Mouse (Mus musculus) T-helper 2 cell (primary cell): ENCODE results near the gene C1qtnf3.

Source experiments
- in situ Hi-C: fragments of 300-600 bp; cut with MboI, MseI; formaldehyde crosslinking; loops from one replicate; pipeline ENCODE4 v1.15.1; 2025; ENCODE audit warnings: high pct_unique_total_duplicates

C1qtnf3 gene

DNA sequence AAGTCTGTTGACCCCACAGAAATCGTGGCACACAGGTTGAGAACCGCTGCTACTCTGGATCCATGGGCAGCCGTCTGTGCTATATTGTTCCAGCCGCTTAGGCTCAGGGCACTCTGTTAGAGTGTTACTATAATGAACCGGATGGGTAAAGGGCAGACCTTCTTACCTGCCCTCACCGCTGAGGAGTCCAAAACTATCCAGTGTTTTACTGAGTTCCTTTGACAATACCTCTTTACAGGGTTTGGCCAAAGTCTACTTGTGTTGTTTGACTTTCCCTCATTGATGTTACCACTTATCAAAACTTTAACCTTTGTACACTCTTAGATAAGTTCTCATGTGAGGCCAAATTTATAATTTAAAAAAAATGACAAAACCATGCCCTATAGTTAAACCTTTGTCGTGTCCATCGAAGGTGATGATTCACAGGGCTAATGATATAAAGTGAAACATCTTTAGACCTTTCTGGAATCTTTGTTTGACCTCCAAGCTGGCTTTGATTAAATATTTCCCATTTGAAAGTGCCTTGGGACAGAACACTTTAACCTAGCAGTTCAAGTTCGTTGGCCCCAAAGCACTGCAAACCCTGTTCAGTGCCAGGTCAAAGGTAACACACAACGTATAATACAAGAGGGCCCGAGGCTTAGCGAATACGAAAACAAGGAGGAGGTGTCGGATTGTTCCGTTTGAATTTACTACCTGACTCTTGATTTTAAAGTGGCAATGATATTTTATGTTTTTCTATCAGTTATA is 7.3 kb downstream of the C1qtnf3 start:
- in situ Hi-C loops, result no loop called here

DNA sequence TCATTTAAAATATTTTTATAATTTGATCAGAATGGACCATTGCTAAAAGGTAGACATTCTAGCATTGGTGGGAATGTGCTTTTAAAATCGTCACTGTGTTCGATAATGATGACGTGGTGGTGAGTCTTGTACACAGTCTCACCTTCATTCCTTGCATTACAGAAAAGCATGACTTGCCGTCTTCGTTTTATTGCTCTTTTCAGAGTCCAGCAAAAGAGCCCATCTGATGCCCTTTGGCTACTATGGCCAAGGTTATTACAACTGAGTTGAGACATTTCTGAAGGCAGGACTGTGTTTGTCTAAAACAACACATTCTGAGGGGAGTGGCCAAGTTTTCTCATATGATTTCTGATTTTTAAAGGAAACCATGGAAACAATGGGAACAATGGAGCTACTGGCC is 8.1 kb downstream of the C1qtnf3 start:
- in situ Hi-C loops, result no loop called here

DNA sequence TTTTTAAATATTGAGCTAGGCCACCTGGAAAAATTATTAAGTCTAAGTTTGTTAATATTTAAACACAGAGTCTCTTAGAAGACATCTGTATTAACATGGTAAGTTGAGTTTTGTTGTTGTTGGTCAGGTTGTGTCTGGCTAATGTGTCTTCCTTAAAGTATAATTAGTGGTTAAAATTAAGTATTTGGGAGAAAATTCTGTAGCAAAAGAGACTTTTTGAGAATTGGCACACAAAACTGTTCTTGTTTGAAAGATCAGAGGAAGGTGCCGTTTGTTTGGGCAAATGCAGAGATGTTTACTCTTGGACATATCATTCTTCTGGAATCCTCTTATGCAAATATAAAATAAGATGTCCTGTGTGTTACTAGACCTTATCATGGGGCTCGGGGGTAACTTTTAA is 10.5 kb downstream of the C1qtnf3 start:
- in situ Hi-C loops, result no loop called here

DNA sequence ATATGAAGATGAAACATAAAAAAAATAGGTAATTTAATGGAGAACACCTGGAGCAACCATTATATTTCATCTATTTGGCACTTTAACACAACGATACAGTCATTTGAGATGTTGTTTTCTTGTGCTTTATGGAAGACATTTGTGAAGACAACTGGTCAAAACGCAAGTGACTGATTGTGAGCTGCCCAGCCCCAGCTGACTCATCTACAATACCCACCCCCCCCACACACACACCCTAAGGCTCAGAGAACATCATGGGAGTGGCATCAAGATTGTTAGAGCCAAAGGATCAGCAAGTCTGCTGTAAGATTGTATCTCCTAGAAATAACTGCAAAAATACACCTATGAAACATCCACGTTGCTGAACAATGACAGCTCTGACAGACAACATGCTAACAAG is 17.3 kb downstream of the C1qtnf3 start:
- in situ Hi-C loops, result no loop called here

DNA sequence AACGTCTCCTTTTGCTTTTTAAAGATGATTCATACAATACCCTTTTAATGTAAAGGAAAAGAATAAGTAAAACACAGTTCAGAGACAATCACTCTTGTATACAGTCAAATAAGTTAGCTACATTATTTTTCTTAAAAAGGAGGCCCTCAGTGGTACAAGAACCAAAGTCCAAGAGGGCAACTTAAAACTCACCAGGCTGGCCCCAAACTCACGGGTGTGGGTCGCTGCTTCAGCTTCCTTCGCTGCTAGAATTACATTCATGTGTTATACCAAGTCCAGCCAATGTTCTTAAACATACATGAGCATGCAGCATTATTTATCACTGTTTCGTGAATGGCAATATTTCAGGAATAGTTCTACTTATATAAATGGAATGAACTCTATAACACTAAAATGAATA is 18.6 kb downstream of the C1qtnf3 start:
- in situ Hi-C loops, result no loop called here

DNA sequence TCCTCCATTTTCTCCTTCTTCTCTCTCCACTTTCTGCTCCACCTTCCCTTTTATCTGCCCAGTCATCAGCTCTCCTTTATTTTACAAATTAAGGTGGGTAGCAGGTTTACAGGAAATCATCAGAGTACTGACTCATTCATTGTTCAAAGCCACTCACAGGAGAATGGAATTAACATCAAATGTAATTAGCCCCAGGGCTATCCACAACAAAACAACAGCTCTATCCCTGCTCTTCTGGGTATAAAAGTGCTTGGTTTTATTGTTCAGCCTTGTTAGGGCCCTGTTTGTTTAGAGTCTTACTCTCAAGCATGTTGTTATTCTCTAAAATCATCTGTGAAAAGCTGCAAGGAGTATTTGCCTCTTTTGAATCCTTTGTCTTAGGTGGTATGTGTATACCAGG is 25.0 kb downstream of the C1qtnf3 start:
- in situ Hi-C loops, result loop anchor here (25.0 kb wide), 1 partner anchor 1285 kb away; no protein-coding TSS in a partner anchor

DNA sequence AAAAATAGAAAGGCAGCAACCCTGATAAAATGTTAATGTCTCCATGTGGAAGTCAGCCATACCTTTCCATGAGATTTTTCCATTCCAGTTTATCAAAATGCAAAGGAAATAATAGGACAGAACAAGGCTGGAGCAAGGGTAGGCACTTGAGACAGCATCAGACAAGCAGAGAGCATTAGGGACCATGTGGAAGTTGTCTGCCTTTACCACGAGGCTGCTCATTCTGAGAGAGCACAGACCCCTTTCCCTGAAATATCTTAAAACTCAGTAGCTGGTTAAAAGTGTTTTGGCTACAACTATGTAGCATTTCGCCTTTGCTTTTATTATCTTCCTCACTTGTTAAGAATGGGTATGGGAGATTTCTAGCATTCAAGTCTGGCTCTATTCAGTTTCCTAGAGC is 28.6 kb downstream of the C1qtnf3 start:
- in situ Hi-C loops, result loop anchor here (25.0 kb wide), 1 partner anchor 1282 kb away; no protein-coding TSS in a partner anchor

DNA sequence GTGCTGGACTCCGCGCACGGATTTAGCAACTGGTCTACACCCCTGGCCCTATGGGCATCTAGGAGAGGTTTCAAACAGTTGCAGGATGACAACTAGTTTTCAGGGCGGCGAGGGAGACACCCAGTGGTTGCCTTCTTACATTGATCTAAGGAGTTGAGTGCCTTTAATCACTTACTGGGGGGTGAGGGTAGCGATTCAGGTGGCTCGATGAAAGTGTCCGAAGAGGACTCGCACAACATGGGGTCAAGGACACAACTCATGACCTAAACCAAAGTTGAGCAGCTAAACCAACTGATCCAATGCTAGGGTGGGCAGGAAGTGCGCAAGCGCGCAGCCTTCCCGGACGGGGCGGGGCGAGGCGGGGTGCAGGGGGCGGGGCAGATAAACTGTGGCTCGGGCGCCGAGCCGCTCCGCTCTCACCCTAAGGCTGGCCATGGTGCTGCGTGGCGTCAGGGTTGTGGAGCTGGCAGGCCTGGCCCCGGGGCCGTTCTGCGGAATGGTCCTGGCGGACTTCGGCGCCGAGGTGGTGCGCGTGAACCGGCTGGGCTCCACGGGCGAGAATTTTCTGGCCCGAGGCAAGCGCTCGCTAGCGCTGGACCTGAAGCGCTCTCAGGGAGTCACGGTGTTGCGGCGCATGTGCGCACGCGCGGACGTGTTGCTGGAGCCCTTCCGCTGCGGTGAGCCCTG is 29.4 kb downstream of the C1qtnf3 start, which contains the start of gene Amacr:
Gene Amacr, plus strand, starts transcription at position 380 of the 687 bp plus-strand sequence.
- in situ Hi-C loops, result loop anchor here (25.0 kb wide), 1 partner anchor 1281 kb away; no protein-coding TSS in a partner anchor

DNA sequence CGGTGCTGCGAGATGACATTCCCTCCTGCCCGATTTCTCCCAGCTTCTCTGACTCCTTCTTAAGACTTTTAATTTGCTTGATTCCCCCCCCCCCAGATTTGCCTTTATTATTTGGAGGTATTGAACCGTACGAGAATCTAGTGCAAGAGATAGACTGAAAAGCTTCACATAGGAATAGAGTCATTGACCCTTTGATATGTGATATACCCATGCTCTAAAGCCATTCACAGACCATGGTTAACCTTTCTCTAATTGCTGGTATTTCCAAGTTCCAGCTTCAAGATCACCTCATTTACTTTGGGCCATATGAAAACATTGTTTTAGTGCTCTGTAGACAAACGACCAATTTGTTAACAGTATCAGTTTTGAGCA is 29.9 kb downstream of the C1qtnf3 start:
- in situ Hi-C loops, result loop anchor here (25.0 kb wide), 1 partner anchor 1280 kb away; no protein-coding TSS in a partner anchor

DNA sequence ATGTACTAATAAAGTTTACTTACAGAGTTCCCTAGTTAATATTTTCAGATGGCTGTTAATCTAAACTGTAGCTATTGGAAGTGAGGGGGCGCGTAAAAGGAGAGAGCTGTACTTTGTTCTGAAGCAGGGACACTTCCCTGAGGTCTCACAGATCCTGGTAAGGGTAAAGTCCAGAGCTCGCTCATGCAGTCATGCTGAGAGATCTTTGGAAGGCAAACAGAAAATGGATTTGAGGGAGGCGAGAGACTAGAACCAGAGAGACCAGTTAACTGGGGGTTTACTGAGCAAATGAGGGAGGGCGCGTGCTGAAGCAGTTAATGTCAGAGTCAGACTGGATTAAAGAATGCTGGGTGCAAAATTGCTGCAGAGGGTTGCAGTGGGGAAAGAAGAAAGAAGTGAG is 33.6 kb downstream of the C1qtnf3 start:
- in situ Hi-C loops, result loop anchor here (25.0 kb wide), 1 partner anchor 1277 kb away; no protein-coding TSS in a partner anchor

DNA sequence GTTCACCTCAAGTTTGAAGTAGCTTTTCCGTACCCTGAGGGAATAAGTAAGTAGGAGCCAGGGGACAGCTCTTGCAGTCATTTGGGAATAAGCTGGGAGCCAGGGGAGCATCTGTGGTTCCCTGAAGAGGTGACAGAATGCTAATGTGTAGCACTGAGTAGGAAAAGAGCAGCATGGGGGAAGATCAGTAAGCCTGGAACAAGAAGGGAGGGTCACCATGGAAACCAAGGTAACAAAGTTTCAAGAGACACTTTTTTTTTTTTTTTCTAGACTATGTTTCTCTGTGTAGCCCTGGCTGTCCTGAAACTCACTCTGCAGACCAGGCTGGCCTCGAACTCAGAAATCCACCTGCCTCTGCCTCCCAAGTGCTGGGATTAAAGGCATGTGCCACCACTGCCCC is 34.3 kb downstream of the C1qtnf3 start:
- in situ Hi-C loops, result loop anchor here (25.0 kb wide), 1 partner anchor 1276 kb away; no protein-coding TSS in a partner anchor

DNA sequence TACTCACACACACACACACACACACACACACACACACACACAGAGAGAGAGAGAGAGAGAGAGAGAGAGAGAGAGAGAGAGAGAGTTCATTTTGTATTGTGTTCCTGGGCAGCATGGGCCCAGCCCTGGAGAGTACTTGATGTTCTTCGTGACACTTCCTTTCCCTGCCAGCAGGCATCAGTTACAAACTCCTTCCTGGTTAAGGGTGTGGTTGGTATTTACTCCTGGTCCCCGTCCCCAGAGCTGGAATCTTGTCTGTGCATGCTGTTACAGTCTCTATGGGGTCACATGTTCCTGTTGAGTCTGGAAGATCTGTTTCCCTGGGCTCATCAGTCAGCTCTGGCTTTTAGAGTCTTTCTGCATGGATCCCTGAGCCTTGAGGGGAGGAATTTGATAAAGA is 38.3 kb downstream of the C1qtnf3 start:
- in situ Hi-C loops, result loop anchor here (5.0 to 25.0 kb wide), 4 partner anchors 394 to 1914 kb away; no protein-coding TSS in a partner anchor

DNA sequence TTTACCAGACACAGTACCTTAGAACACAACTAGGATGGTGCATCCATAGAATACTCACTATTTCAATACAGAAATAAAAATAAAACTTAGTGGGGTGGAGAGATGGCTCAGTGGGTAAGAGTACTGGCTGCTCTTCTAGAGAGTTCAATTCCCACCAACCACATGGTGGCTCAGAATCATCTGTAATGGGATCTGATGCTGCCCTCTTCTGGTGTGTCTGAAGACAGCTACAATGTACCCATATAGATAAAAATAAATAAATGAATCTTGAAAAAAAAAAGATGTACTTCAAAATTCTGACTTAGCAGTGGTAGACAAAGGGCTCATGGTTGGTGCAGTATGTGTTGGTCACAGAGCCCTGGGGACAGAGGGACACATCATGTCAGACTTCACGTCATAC is 39.4 kb downstream of the C1qtnf3 start:
- in situ Hi-C loops, result loop anchor here (5.0 to 25.0 kb wide), 4 partner anchors 393 to 1913 kb away; no protein-coding TSS in a partner anchor

DNA sequence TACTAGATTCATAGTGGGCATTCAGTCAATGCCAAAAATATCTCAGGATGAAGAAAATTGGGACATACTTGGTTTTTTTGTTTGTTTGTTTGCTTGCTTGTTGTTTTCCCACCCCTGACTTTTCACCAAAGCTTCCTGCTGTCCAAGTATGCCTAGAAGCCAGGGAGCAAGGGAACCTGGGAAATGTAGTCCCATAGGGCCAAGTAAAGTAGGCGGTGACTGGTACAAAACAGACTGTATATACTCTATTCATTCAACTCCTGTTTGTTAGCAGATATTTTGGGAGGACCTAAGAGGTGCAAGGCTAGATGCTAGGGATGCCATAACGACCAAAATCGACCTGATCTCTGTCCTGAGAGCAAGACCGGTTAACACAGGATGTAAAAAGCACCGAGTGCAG is 47.7 kb downstream of the C1qtnf3 start:
- in situ Hi-C loops, result loop anchor here (10.0 to 25.0 kb wide), 3 partner anchors 385 to 1905 kb away; no protein-coding TSS in a partner anchor

DNA sequence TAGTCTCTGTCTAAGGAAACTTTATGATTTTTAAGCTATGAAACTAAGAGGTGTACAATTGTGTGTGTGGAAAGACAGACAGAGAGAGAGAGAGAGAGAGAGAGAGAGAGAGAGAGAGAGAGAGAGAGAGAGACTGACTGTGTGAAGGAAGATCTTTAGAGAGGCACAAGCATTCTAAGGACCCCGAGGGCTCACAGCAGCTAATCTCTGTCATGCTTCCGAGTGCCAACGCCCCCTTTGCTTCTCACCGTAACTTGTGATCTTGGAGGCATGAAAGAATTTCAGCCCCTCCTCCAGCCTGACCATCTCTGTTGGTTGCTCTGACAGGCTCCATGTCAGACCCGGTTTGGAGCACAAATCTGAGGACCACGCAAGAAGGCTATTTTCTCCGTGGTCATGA is 48.3 kb downstream of the C1qtnf3 start, which contains the start of gene Slc45a2:
Gene Slc45a2, plus strand, starts transcription at position 301 of the 400 bp plus-strand sequence.
- in situ Hi-C loops, result no loop called here

DNA sequence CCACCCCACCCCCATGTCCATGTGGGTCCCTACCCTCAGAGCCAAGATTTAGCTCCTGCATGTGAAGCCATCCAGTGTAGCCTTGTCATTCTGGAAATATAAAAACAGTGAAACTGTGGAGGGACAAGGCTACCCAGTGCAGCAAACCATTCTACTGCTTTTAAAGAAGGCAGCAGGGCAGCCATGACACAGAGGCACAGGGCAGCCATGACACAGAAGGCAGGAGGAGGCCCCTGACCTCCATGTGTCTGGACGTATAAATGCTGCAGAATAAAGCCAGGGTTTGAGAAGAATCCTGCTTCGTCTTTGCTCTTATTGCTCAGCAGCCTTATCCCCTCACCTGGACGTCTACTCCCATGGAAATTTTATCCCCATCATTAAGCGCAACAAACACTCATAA is 51.7 kb downstream of the C1qtnf3 start:
- in situ Hi-C loops, result no loop called here

DNA sequence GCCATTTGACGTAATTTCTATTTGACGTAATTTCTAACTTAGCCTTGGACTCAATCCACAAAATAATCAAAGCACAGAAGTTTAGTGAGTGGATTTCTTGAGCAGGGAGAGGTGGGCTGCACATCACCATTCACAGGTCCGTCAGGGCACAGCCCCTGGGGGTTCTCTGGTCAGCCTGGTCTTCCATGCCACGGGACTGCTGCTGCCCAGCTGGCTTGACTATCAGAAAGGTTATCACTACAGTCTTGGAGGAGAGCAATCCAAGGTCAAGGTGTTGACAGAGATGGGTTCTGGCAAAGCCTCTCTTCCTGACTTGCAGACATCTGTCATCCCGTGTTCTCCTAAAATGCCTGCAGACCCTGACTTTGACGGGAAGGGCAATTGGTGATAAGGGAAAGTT is 52.5 kb downstream of the C1qtnf3 start:
- in situ Hi-C loops, result no loop called here

DNA sequence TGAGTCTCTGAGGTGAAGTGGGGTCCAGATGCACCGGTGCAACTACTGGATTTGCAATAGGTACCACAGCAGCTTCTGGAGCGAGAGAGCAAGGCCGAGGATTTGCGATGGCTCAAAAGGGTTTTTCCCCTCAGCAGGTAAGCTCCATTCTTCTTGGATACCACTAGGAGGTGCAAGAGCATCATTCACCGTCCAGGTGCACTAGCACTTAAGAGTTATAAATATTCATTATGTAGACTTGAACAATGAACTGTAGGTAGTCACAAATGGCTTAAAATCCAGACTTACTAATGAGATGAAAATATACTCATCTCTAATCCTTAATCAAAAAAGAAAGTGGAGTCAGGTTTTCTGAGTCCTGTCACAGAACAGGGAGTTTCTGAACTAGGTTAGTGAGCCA is 56.6 kb downstream of the C1qtnf3 start:
- in situ Hi-C loops, result no loop called here

DNA sequence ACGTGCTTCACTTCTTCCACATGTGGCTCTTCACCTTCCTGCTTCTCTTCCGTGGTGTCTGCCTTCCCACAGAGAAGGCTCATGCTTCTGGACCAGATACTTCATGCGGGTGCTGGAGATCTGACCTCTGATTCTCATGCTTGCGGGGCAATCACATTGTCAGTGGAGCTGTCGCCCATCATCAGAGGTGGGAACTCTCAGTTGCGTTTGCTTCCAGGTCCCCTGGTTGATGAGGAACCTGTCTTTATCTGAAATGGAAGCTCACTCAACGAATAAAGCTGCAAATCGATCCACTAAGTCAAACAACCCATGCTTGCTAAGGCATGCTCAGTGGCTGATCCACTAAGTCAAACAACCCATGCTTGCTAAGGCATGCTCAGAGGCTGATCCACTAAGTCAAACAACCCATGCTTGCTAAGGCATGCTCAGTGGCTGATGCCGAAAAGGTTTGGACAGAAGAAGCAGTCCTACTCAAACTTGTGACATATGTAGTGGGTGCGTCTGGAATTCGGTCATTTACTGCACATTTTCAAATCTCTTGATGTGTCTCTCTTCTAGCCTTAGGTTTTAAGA is 58.9 kb downstream of the C1qtnf3 start:
- in situ Hi-C loops, result no loop called here

DNA sequence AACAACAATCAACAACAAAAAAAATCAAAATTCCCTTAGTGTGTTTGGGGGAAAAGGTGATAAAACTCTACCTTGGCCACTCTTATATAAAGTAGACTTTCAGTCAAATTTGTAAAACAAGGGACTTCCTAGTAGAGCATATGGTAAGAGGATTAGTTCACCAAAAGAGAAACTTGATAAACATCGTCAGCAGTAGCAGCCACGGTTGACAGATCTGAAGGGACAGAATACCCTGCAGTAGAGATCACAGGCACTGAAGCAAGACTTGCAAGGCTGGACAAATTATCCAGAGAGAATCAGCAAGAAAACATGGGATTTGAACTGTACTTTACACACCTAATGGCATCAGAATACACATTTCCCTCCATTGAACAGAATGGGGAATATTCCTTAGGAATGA is 62.8 kb downstream of the C1qtnf3 start:
- in situ Hi-C loops, result no loop called here

DNA sequence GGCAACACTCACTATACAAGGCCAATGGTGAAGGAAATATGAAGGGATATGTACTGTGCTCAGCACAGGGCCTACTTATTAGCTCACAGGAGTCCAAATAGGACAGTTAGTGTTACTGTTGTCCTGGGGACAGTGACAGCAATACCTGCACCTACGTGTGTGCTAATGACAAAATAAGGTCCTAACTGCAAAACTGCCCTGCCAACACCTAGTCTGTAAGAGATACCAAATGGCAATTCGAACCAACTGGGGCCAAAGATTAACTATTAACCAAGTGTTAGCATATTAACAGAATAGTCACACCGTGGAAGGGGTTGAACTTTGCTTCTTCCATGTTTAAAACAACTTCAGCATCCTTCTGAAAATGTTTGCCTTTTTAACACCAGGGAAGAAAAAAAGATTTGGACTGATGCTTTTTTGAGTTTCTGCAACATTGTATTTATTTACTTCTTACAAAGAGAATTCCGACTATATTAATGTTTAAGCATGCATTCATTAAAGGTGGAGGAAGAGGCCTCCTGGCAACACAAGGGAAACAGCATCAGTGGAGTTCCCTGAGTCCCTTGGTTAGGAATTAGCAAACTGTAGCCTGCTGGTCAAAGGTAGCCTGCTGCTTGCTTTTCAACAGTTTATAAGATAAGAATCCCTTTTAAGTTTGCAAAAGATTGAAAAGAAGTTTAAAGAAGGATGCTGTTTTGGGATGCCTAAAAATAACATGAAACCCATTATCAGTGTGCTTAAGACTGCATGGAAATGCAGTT is 74.8 kb downstream of the C1qtnf3 start:
- in situ Hi-C loops, result no loop called here
